Mouse (Mus musculus): Measurements from ENCODE around the gene Mmrn1.
"Not testable (repeated sequence)": the region's sequence is repeated elsewhere in the genome, so short reads cannot be mapped to it uniquely, and the experiment has no call there.

DNA sequence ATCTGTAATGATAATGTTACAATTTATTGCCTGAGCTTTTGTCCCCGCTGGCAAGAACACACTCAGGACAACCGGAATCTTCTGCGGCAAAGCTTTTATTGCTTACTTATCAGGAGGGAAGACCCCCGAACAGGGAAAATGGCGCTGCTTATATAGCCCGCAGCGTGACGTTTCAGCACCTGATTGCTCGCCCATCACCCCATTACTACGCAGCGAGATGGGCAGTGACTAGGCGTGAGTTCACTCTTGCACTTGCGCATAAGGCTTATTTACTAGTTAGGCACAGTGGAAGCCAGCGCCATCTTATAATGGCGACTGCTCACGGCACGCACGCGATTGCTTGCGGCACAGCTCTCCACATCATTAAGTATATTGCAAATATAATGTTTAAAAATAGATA is at the start of gene Mmrn1:
- TF ChIP-seq EP300, CTCF (IDR thresholded peaks at IDR 0.05; ENCODE audit: low read depth): not testable (repeated sequence)

All from heart, postnatal 0 days (tissue).